Mouse (Mus musculus) c-Kit-positive CD71-positive TER-119-negative erythroid progenitor cells, embryonic 14.5 days (primary cell): ENCODE data around the gene Casz1.
A peak's percentile ranks its signal among the peaks of the same experiment; 100 is the strongest.

Experiments
- DNase-seq: peaks from one replicate; pipeline ENCODE4 v3.0.0-alpha.2; 2013; ENCODE audit warnings: low read depth

The Casz1 gene

DNA sequence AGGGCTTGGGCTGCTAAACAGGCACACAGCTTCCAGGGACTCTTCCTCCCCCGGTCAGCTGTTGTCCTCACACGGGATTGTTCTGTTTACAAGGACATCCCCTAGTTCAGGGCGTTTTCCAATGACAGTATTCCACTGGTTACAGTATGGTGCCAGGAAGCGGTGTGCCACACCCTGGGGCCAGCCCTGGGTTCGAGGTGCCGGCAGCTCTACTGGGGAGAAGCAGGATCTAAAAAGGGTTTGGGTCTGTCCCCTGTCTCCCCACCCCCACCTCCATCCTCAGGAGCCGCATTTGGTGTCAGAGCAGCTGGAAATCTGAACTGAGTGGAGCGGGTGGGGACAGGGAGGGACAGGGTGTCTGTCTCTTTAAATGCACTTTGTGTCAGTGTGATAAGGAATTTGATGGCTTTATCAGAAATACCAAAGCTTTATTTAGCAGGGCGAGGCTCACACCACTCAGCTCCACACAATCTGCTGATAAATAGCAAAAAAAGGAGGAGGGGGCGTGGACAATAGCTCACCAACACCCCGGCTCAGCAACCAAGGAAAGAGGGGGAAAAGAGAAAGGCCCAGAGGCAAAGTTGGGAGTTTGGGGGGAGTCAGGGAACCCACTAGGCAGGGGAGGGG is 74.9 kb downstream of the Casz1 start:
- DNase-seq: no peak

DNA sequence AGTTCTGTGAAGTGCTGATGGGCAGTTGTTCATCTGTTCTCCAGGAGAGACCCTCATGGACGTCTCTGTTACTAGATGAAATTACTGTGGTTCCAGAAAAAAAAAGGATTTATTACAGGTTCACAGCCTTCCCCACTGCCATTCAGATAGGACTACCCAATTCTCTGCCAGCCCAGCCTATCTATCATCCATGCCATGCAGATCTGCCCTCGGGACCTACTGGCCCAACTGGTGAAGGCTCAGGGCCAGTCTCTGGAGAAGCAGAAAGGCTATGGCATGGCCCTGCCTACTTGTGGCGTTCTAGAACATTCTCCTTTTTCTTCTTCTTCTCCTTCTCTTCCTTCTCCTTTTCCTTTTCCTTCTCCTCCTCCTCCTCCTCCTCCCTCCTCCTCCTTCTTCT is 75.4 kb downstream of the Casz1 start:
- no peak for DNase-seq

DNA sequence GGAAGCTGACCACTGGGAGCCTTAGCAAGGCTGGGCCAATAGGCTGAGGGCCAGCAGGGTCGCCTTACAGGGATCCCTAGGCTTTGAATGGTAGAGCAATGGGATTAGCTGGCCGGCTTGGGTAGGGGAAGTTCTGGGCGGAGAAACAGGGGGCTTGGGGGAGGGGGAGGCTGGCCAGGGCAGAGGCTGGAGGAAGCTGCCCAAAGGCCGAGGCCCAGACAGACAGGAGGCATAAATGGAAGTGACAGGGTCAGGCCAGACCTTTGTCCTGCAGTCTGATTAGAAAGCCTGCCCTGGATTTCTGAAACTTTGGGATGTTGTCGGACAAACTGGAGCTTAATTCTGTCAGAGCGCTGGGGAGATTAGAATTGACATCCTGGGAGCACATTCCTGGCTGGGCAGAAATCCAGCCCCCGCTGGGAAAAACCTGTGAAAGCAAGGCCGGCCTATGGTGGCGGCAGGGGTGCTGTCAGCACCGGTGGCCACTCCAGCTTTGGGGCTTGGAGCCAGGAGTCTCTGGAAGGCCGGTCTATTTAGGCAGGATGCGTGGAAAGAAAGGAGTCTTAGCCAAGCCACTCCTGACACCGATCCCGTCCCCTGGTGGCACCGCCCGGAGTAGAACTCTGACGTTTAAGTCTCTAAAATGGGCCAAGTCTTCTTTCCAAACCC is 76.9 kb downstream of the Casz1 start:
- DNase-seq: no peak

DNA sequence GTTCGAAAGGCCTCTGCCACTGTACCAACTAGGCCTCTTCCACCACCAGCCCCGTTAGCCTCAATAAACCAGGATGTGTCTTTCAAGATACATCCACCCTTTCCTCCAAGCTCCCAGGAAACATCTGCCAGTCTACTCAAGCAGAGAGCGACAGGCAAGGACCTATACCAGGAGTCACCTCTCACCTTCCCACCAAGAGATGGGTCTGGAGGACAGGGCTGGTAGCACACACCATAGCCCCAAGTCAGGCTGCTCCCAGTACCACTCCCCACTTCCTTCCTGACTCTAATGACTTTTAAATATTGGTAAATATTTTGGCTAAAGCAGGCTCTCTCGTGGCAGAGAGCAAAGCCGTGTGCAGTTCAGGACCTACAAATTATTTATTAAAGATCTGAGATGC is 77.6 kb downstream of the Casz1 start:
- no peak for DNase-seq

DNA sequence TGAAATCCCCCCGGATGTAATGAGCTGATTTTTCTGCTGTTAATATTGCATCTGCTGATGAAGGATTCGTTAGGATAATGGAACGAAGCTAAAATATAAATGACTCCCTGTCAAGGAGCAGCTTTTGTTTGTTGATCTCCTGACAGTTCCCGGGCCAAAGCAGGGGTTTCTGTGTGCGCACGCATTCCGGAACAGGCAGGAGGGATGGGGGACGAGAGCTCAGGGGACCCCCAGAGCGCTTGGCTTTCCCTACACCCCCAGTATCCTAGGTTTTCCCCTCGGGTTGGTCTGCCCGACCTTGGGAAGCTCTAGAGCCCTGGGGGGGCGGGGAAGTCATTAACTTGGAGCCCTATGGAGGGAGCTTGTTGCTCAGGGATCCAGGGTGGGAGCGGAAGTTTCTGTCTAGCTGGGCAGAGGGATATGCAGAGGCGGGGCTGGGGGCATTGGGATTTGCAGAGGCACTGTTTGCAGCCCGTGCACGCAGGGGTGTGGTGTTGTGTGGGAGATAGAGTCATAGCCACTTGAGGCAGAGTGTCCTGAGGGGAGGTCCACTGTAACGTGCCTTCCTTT is 78.2 kb downstream of the Casz1 start:
- no peak for DNase-seq

DNA sequence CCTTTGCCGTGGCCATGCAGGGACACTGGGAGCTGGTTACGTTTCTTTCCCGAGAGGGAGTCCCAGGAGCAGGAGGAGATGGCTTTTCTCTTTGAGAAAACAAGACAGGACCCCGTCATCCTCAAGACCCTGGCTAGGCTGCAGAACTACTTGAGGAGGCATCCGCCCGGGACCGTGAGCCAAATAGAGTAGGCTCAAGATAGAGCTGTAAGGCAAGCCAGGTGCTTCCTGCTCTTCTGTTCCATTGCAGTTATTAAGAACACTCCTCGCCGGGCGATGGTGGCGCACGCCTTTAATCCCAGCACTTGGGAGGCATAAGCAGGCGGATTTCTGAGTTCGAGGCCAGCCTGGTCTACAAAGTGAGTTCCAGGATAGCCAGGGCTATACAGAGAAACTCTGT is 80.4 kb downstream of the Casz1 start:
- no peak for DNase-seq

DNA sequence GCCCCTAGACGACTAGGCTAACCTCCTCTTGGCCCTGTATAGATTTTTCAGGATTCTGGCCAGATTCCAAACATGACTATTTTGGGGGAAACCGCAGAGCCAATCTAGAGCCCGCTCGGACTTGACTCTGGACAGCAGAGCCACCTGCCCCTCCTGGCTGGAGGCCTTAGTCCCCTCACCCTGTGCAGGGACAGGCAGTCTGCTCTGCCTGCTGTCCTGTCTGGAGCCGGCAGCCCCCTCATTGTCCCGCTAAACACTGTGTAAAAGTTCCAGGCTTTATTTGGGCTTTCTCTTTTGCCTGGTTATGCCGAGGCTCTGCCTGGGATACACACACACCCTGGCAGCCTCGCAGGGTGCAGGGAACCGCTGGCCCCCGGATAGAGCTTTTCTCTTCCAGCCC is 81.2 kb downstream of the Casz1 start:
- no peak for DNase-seq

DNA sequence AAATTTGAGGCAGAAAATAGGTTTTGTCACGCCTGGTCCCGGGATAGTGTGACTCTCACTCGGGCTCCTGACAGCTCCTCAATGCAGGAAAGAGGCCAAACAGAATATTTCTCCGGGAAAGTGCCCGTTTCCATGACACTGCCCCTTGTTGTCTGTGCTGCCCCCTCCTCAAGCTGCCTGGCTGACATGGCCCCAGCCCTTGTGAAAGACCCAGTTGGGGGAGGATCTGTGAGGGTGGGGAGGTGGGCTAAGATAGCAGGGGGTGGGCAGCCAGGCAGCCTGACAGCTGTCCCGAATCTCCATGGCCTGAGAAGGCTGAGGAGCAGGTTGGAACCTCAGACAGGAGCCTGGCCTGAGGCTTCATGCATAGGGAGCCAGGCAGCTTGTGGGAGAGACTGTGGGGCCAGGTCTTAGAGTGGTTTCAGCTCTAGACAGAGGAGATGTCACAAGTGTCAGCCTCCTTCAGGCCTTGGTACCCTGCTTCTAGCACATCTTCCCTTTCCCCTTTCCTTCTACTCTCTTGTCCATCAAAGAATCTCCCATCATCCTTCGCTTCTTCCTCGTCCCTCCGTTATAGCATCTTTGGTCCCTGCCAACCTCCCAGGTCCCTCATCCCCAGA is 81.8 kb downstream of the Casz1 start:
- no peak for DNase-seq

DNA sequence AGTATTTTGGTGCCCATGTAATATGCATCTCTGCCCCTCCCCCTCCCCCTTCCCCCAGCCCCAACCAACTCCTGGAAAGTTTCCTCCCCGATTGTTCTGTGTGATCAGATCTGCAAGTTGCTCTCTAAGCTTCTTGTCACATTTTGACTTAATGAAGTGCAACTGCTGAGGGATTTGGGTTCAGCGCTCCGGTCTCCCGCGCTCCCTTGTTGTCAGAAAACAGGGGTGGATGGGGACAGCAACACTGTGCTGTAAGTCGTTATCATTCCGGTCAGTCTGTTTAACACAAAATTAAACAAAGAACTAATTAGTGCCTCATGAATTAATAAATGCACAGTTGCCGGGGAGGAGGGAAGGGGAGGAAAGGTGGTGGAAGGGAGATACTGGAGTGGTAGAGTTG is 84.0 kb downstream of the Casz1 start:
- DNase-seq: no peak

DNA sequence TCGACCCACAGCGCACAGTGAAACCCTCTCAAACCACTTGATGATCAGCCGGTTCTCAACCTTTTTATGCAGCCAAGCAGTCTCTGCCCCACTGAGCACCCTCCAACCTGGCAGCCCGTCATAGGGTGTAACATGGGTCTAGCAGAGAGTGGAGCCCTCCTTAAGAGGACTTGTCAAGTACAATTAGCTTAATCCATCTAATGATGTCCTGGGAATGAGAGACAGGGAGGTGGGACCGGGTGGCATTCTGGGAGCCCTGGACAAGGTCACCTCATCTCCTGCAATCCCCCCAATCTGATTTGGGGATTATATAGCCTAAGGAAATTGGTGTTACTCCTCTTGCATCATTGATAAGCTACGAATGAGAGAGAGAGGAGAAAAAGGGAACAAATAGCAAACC is 84.8 kb downstream of the Casz1 start:
- no peak for DNase-seq

DNA sequence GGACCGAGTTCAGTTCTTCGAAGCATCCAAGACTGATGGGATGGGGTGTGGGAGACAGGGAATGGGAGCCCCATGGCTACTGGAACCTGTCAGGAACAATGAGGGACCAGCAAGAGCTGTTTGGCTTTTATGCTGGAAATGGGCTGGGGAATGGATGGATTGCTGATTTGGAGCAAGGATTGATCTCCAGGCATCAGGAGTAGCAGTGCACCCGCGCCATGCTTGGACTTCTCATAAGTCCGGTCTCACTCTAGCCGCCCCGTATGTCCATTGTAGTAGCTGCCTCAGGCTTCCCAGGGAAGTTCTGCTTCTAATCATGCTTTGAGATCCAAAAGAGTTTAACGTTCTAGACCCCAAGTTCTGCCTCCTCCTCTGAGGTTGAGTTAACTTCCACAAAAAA is 86.2 kb downstream of the Casz1 start:
- DNase-seq: no peak

DNA sequence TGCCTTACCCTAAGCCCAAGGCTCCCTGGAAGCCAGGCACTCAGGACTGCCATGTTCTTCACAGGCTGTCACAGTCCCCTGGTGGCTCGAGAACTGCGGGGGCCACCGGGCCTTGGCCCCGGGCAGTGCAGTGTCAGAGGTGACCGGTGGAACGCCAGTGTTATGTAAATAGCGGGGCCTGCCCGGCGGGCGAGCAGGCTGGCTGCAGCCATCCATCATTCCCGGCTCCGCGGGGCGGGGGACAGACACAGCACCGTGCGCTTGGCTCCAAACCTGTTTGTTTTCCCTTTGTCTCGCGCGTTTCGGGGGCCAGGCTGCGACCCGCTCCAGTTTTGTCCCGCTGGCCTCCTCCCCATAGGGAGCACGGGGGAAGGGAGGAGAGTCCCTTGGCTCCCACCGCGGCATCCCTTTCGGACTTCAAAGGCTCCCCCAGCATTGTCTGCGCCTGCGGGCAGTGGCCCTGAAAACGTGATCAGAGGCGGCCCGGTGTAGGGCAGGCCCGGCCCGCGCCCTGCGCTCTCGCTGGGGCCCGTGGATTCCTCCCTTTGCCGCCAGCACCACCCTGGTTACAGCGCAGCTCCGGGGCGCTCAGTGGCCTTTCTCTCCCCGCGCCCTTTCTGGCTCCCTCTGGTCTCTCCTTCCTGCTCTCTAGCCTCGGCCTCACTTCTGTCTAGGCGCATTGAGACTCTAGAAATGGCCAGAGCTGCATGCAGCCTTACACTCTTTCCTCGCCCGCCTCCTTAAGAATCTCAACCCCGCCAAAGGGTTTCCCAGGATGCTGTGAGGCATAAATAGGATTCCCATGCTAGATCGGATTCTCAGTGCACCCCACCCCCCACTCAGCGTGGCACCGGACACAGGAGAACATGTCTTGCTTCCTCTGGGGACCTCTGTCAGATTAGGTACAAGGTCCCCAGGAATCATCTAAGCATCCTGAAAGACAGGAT is 86.9 kb downstream of the Casz1 start:
- DNase-seq: no peak

DNA sequence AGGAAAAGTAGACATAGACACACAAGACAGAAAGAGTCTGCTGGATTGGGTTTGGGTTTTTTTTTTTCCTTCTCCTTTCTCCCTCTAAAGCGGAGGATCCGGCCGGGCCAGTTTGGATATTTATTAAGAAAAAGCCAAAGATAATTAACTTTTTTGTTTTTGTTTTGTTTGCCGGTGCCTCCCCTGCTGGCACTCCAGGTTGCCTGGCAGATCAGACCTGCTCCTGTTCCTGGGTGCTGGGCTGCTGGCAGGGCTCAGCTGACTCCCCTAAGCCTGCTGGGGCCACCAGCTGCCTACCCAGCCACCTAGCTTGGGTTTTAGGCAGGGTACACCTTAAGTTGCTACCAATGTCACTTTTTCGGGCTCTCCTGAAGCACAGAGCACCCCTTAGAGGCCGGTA is 91.9 kb downstream of the Casz1 start:
- DNase-seq: no peak

DNA sequence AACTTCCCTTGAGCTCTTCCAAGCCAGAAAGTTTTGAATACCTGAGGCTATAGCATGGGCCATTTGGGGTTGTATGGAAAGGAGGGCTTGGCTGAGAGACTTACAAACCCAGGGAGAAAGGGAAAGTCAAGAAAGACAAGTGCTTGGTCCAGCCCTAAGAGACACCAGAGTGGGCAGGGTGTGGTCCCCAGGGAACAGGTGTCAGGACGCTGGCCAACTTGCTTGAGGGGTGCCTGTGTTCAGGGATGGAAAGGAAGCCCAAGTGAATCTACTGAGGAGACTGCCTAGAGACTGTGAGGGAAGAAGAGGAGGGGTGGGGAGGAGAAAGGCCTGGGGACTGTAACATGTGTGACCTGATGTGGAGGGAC is 95.7 kb downstream of the Casz1 start:
- no peak for DNase-seq

DNA sequence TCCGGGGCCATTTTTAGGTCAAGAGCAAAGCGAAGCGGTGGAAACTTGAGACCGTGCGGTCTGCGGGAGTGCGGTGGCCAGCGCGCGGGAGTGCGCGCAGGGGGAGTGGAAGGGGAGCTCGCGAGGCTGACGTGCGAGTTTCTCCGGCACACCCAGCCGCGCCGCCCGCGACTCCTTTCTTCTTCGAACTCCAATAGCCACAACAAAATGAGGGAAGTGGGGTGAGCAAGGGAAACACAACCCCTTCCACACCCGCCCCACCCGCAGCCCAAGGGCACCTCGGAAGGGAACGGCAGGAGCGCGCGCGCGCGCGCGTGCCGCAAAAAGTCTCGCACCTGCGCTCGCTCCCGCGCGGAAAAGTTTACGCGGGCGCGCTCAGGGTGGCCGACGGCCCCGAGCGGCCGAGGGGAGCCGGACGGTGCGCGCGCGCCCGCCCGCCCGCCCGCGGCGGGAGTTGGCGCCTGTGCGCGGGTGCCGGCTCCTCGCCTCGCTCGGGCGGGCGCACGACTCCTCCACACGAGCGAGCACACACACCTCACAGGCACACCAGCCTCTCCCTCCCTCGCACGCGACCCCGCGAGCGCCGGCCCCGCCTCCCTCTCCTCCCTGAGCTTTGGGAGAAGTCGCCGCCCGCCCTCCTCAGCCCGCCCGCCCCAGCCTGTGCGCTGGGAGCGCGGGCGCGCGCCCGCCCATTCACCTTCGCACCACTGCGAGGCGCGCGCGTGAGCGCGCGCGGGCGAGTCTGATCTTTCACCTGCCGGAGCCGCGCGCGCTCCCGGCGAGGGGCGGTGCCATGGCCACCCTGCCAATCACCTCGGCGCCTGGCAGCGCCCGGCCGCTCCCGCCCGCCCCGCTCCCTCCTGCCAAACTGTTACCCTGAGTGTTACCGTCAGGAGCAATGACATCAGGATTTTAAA is 96.3 kb downstream of the Casz1 start:
- DNase-seq: peak; percentile 55

DNA sequence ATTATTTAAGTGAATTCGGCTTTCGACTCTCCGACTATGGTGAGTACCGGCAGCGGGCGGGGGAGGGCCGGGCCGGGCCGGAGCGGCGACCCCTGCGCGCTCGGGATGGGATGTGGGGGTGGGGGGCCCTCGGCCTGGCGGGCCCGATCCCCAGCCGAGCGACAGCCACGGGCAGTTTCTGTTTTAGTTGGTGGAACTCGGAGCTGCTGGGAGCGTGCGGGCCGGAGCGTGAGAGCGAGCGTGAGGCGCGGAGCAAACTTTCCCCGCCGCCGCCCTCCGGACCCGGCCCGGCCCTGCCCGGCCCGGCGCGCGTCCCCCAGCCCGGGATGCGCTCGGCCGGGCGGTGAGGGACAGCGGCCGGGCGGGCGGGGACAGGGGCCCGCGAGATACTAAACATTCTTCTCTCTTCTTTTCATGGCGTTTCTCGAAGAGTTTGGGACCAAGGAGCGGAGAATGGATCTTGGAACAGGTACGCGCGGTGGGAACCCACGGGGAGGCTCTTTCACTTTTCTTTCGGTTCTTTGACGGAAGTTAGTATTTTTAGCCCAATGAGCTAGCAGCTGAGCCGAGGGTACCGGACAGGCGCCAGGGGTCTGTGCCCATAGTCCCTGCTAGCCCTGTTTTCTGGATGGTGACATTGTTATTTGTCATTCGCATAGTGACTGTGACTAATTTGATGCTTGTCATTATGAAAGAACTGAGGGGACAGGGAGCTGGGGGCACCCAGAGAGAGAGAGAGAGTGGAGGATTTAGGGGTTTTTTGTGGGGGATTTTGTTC is 97.2 kb downstream of the Casz1 start:
- DNase-seq: no peak

DNA sequence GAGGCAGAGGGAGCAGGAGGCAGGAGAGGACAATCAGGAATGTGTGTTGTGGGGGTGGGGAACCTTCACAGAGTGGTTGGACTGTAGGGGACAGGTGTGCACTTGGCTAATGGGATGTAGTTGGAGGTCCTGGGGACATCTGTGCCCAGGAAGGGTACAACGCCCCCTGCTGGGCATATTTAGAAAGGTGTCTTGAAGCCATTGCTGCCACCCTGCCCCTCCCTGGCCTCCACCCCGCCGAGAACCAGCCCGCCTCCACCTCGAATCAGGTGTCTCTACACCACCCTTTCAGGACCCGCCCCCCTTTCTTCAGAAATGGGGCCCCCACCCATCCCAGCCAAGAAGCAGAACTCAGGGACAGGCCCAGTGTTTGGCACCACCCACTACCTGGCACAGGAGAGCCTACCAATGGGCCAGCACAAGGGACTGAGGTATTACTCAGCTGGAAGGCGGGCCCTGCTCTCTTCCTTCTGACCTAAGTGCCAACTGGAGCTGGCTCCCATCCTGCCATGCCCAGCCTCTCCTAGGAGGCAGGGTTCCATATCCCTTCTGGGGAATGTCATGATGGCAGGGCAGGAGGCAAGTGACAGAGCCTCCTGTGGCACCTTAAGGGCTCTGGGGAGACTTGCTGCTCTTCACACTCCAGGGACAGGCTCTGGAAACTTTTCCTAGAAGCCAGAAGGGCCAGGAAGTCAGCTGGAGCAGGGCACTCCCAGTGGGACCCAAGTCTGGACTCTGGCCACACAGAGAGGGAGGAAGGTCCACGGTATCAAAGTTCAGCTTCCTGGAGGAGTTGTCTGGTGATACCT is 98.9 kb downstream of the Casz1 start:
- DNase-seq: no peak

DNA sequence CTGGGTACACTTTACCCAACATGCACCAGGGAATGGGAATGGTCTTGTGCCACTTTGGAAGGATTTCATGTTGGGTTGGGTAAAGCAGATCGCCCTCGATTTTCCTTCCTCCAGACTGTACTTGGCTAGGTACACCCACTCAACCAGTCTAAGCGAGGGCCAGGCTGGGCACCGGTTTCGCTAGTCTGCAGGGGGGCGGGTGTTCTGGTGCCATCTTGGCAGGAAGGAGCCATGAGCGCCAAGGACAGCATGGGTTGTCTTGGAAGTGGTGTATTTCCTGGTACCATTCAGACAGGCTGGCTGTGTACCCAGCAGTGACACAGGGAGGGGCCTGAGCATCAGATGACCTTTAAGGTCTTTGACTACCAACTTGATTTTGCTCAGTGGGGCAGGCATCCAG is 101.1 kb downstream of the Casz1 start:
- no peak for DNase-seq

DNA sequence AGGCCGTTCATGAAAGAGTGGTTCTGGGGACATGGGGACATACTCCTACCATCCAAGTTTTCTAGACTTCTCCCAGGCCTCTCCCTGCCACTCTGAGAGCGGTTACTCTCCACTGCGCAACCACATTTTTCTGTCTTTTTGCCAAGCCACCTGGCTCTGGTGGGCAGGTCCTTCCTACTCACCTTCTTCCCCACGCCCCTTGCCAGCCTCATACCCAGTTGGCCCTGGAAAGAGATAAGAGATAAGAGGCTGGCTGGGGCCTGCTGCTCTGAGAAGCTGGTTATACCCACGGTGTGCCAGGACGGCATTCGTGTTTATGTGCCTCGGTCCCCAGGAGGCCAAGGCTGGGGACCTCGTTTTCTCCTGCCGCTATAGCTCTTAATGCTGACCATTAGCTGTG is 102.6 kb downstream of the Casz1 start:
- DNase-seq: no peak

DNA sequence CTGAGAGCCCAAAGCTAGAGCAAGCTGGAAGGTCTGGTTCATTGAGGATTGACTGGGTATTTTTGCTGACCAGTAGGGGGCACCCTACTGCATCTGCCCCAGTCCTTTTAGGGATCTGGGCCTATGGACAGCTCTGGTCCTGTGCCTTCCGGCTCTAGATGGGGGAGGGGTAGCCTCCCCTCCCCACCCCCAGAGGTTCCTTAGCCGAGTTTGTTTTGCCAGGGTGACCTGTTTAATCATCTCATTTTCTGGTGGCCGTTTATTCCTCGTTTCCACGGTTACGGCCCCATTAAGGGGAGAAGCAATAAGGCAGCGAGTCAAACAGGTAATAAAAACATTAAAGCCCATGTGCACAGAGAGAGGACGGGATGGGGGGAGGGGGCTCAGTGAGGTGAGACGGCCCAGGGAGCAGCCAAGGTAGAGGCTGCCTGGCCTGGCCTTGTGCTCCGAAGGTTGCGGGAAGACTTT is 104.0 kb downstream of the Casz1 start:
- DNase-seq: no peak
